Mouse (Mus musculus) embryo, embryonic 9.5 days (tissue): ENCODE data around the gene Rps6kb1.
"Not testable (repeated sequence)": the region's sequence is repeated elsewhere in the genome, so short reads cannot be mapped to it uniquely, and the experiment has no call there.

Experiments used
- DNase-seq: peaks from one replicate; pipeline ENCODE4 v3.0.0-alpha.2; 2017; ENCODE audit errors: extremely low spot score

The Rps6kb1 gene

GRCm38 (mm10) chr11:86540476-86540845, 4.1 kb downstream of the Rps6kb1 start:
- no peak for DNase-seq

GRCm38 (mm10) chr11:86539716-86540475, 4.7 kb downstream of the Rps6kb1 start:
- DNase-seq: no peak

GRCm38 (mm10) chr11:86538786-86539185, 5.8 kb downstream of the Rps6kb1 start:
- DNase-seq: no peak

GRCm38 (mm10) chr11:86534201-86534910, 10.2 kb downstream of the Rps6kb1 start:
- DNase-seq: no peak

- DNase-seq: not testable (repeated sequence)
Observed at GRCm38 (mm10) chr11:86533302-86533701, 11.3 kb downstream of the Rps6kb1 start.

GRCm38 (mm10) chr11:86532834-86533233, 11.8 kb downstream of the Rps6kb1 start:
- peak; percentile 5 for DNase-seq

- DNase-seq: no peak
Observed at GRCm38 (mm10) chr11:86527528-86527927, 17.1 kb downstream of the Rps6kb1 start.

- no peak for DNase-seq
Observed at GRCm38 (mm10) chr11:86519751-86520150, 24.9 kb downstream of the Rps6kb1 start.

GRCm38 (mm10) chr11:86517229-86517628, 27.4 kb downstream of the Rps6kb1 start:
- DNase-seq: no peak

GRCm38 (mm10) chr11:86516620-86517019, 28.0 kb downstream of the Rps6kb1 start:
- no peak for DNase-seq

GRCm38 (mm10) chr11:86507991-86508390, 36.6 kb downstream of the Rps6kb1 start:
- no peak for DNase-seq

GRCm38 (mm10) chr11:86507334-86507733, 37.3 kb downstream of the Rps6kb1 start:
- no peak for DNase-seq

GRCm38 (mm10) chr11:86503121-86503520, 41.5 kb downstream of the Rps6kb1 start:
- no peak for DNase-seq

GRCm38 (mm10) chr11:86500795-86501194, 43.8 kb downstream of the Rps6kb1 start:
- DNase-seq: no peak

- DNase-seq: peak; percentile 19
Observed at GRCm38 (mm10) chr11:86497908-86498307, 46.7 kb downstream of the Rps6kb1 start.

- DNase-seq: no peak
Observed at GRCm38 (mm10) chr11:86497356-86497755, 47.2 kb downstream of the Rps6kb1 start.

GRCm38 (mm10) chr11:86490782-86491181, 53.8 kb downstream of the Rps6kb1 start:
- no peak for DNase-seq

GRCm38 (mm10) chr11:86484910-86485510, 59.6 kb downstream of the Rps6kb1 start:
- DNase-seq: no peak

- DNase-seq: peak; percentile 100
Observed at GRCm38 (mm10) chr11:86484101-86484868, 60.3 kb downstream of the Rps6kb1 start, which contains the start of gene Rnft1. Gene Rnft1, plus strand, starts transcription at chr11:86484657.

- no peak for DNase-seq
Observed at GRCm38 (mm10) chr11:86473576-86473975, 71.0 kb downstream of the Rps6kb1 start.

GRCm38 (mm10) chr11:86472771-86473171, 71.8 kb downstream of the Rps6kb1 start:
- DNase-seq: no peak

- DNase-seq: no peak
Observed at GRCm38 (mm10) chr11:86471785-86472184, 72.8 kb downstream of the Rps6kb1 start.
